Mouse (Mus musculus): ENCODE data around the gene Atg4d. TPM values are rescaled to one million over a fixed set of nuclear protein-coding genes. Genes with fewer than 3 reads are reported as not detected.

Atg4d gene
- polyA plus RNA-seq, 1 experiment from 2014 or later = 51.8 TPM

GRCm38 (mm10) chr9:21225415-21225758 lies 39.7 kb upstream of the Atg4d start:
- peaks cover 6% of the 10 kb centered on the region; the same call in 1 of the 2 replicates for H3K36me3 ChIP-seq (ENCODE audit: control insufficient read depth, insufficient read depth)
- 0 out of 2 replicates have a peak, but pooled peaks cover 3% of the 10 kb centered on the region for H3K9me3 ChIP-seq (ENCODE audit: control insufficient read depth, low read length)
- H3K4me1 ChIP-seq (replicated peaks; ENCODE audit: control insufficient read depth, insufficient read depth, low read length) = peaks cover 22% of the 10 kb centered on the region
- no peak overlapping the region for H3K9ac ChIP-seq (replicated peaks; ENCODE audit: low read depth, low read length)
- no peak for ATAC-seq
- H3K4me2 ChIP-seq (ENCODE audit: low read length) = peak overlapping the region; percentile 20
- no peaks in the 10 kb centered on the region for H3K27me3 ChIP-seq (replicated peaks; ENCODE audit: control insufficient read depth, insufficient read depth, low read length)
- WGBS = 21% methylated on average over 7 of the region's 7 CpGs
- no peak overlapping the region for H3K4me3 ChIP-seq (replicated peaks; ENCODE audit: low read length)
- no peak overlapping the region for H3K27ac ChIP-seq (ENCODE audit: low read length)

GRCm38 (mm10) chr9:21227342-21227741 lies 37.8 kb upstream of the Atg4d start:
- H3K9ac ChIP-seq (replicated peaks; ENCODE audit: low read depth, low read length) = peak overlapping the region; percentile 72
- peak overlapping the region; percentile 56 for H3K4me2 ChIP-seq (ENCODE audit: low read length)
- WGBS = 12% methylated on average over 16 of the region's 16 CpGs
- peak overlapping the region; percentile 38 for H3K4me3 ChIP-seq (replicated peaks; ENCODE audit: low read length)
- 0 out of 2 replicates have a peak, but pooled peaks cover 3% of the 10 kb centered on the region for H3K9me3 ChIP-seq (ENCODE audit: control insufficient read depth, low read length)
- H3K4me1 ChIP-seq (replicated peaks; ENCODE audit: control insufficient read depth, insufficient read depth, low read length) = peaks cover 15% of the 10 kb centered on the region
- peak; percentile 85 for ATAC-seq
- no peaks in the 10 kb centered on the region for H3K27me3 ChIP-seq (replicated peaks; ENCODE audit: control insufficient read depth, insufficient read depth, low read length)
- H3K27ac ChIP-seq (ENCODE audit: low read length) = no peak overlapping the region
- H3K36me3 ChIP-seq (ENCODE audit: control insufficient read depth, insufficient read depth) = peaks cover 8% of the 10 kb centered on the region

DNA sequence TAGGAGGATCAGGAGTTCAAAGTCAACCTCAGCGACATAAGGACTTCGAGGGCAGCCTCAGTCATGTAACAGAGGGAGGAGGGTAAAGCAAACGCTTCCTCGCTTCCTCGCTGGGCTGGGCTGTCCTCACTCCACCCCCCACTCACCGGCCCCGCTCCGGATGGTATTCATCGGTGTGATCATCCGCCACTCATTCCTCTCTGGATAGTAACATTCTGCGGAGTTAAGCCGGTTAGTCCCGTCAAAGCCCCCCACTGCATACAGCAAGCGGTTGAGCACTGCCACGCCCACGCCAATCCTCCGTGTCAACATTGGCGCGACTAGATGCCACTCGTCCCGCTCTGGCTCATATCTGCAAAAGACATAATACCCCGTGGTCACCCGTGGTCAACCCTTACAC lies 33.5 kb upstream of the Atg4d start:
- Histone ChIP-seq H3K9me3 (ENCODE audit: control insufficient read depth, low read length) (no peaks in the 10 kb centered on the region), H3K4me2 (ENCODE audit: low read length) (no peak overlapping the region), H3K36me3 (ENCODE audit: control insufficient read depth, insufficient read depth) (peaks cover 13% of the 10 kb centered on the region), H3K27ac (ENCODE audit: low read length) (no peak overlapping the region), H3K9ac (replicated peaks; ENCODE audit: low read depth, low read length) (no peak overlapping the region), H3K4me3 (replicated peaks; ENCODE audit: low read length) (no peak overlapping the region), H3K4me1 (replicated peaks; ENCODE audit: control insufficient read depth, insufficient read depth, low read length) (peaks cover 13% of the 10 kb centered on the region), H3K27me3 (replicated peaks; ENCODE audit: control insufficient read depth, insufficient read depth, low read length) (no peaks in the 10 kb centered on the region)
- ATAC-seq = no peak
- WGBS = 59% methylated on average over 23 of the region's 23 CpGs

GRCm38 (mm10) chr9:21232867-21233266 lies 32.2 kb upstream of the Atg4d start:
- WGBS = 91% methylated on average over 5 of the region's 5 CpGs
- ATAC-seq = no peak
- H3K4me3 ChIP-seq (replicated peaks; ENCODE audit: low read length) = no peak overlapping the region
- H3K27ac ChIP-seq (ENCODE audit: low read length) = no peak overlapping the region
- no peak overlapping the region for H3K9ac ChIP-seq (replicated peaks; ENCODE audit: low read depth, low read length)
- H3K4me2 ChIP-seq (ENCODE audit: low read length) = no peak overlapping the region
- H3K4me1 ChIP-seq (replicated peaks; ENCODE audit: control insufficient read depth, insufficient read depth, low read length) = peaks cover 19% of the 10 kb centered on the region
- H3K27me3 ChIP-seq (replicated peaks; ENCODE audit: control insufficient read depth, insufficient read depth, low read length) = no peaks in the 10 kb centered on the region
- H3K36me3 ChIP-seq (ENCODE audit: control insufficient read depth, insufficient read depth) = peaks cover 13% of the 10 kb centered on the region
- H3K9me3 ChIP-seq (ENCODE audit: control insufficient read depth, low read length) = no peaks in the 10 kb centered on the region

GRCm38 (mm10) chr9:21233366-21233765 lies 31.7 kb upstream of the Atg4d start:
- Histone ChIP-seq H3K27ac (ENCODE audit: low read length) (no peak overlapping the region), H3K4me3 (replicated peaks; ENCODE audit: low read length) (no peak overlapping the region), H3K4me1 (replicated peaks; ENCODE audit: control insufficient read depth, insufficient read depth, low read length) (peaks cover 20% of the 10 kb centered on the region), H3K9ac (replicated peaks; ENCODE audit: low read depth, low read length) (no peak overlapping the region), H3K9me3 (ENCODE audit: control insufficient read depth, low read length) (no peaks in the 10 kb centered on the region), H3K36me3 (ENCODE audit: control insufficient read depth, insufficient read depth) (peaks cover 13% of the 10 kb centered on the region), H3K4me2 (ENCODE audit: low read length) (no peak overlapping the region), H3K27me3 (replicated peaks; ENCODE audit: control insufficient read depth, insufficient read depth, low read length) (no peaks in the 10 kb centered on the region)
- ATAC-seq = no peak
- WGBS = 89% methylated on average over 29 of the region's 29 CpGs

GRCm38 (mm10) chr9:21233805-21234204 lies 31.3 kb upstream of the Atg4d start:
- no peak overlapping the region for H3K27ac ChIP-seq (ENCODE audit: low read length)
- H3K4me1 ChIP-seq (replicated peaks; ENCODE audit: control insufficient read depth, insufficient read depth, low read length) = peaks cover 20% of the 10 kb centered on the region
- no peak overlapping the region for H3K4me2 ChIP-seq (ENCODE audit: low read length)
- 87% methylated on average over 28 of the region's 28 CpGs for WGBS
- no peak overlapping the region for H3K9ac ChIP-seq (replicated peaks; ENCODE audit: low read depth, low read length)
- H3K9me3 ChIP-seq (ENCODE audit: control insufficient read depth, low read length) = no peaks in the 10 kb centered on the region
- no peak overlapping the region for H3K4me3 ChIP-seq (replicated peaks; ENCODE audit: low read length)
- H3K27me3 ChIP-seq (replicated peaks; ENCODE audit: control insufficient read depth, insufficient read depth, low read length) = no peaks in the 10 kb centered on the region
- no peak for ATAC-seq
- H3K36me3 ChIP-seq (ENCODE audit: control insufficient read depth, insufficient read depth) = peaks cover 13% of the 10 kb centered on the region

GRCm38 (mm10) chr9:21235341-21235740 lies 29.8 kb upstream of the Atg4d start:
- H3K36me3 ChIP-seq (ENCODE audit: control insufficient read depth, insufficient read depth) = peaks cover 7% of the 10 kb centered on the region
- no peaks in the 10 kb centered on the region for H3K9me3 ChIP-seq (ENCODE audit: control insufficient read depth, low read length)
- H3K27ac ChIP-seq (ENCODE audit: low read length) = no peak overlapping the region
- WGBS = 85% methylated on average over 4 of the region's 4 CpGs
- peaks cover 20% of the 10 kb centered on the region for H3K4me1 ChIP-seq (replicated peaks; ENCODE audit: control insufficient read depth, insufficient read depth, low read length)
- no peaks in the 10 kb centered on the region for H3K27me3 ChIP-seq (replicated peaks; ENCODE audit: control insufficient read depth, insufficient read depth, low read length)
- no peak overlapping the region for H3K4me3 ChIP-seq (replicated peaks; ENCODE audit: low read length)
- no peak for ATAC-seq
- no peak overlapping the region for H3K9ac ChIP-seq (replicated peaks; ENCODE audit: low read depth, low read length)
- no peak overlapping the region for H3K4me2 ChIP-seq (ENCODE audit: low read length)

DNA sequence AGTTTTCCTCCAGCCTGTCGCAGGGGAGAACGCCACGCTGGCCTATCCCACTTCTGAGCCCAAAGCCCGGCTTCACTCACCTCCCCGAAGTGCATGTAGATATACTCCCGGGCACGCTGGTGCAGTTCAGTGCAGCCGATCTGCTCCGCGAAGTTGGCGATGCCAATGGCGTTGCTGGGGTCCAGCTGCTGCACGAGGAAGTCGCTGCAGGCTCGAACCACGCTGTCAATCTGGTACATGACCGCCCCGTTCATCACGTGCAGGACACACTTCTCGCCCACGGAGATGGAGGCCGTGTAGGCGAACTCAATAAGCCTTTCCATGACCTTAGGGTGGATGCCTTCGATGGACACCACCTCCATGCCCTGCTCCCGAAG lies 28.1 kb upstream of the Atg4d start:
- 78% methylated on average over 25 of the region's 25 CpGs for WGBS
- peaks cover 20% of the 10 kb centered on the region for H3K4me1 ChIP-seq (replicated peaks; ENCODE audit: control insufficient read depth, insufficient read depth, low read length)
- H3K9me3 ChIP-seq (ENCODE audit: control insufficient read depth, low read length) = no peaks in the 10 kb centered on the region
- ATAC-seq = no peak
- no peaks in the 10 kb centered on the region; the same call in 1 of the 2 replicates for H3K27me3 ChIP-seq (replicated peaks; ENCODE audit: control insufficient read depth, insufficient read depth, low read length)
- H3K9ac ChIP-seq (replicated peaks; ENCODE audit: low read depth, low read length) = peak overlapping the region; percentile 99
- H3K4me2 ChIP-seq (ENCODE audit: low read length) = peak overlapping the region; percentile 87
- H3K36me3 ChIP-seq (ENCODE audit: control insufficient read depth, insufficient read depth) = peaks cover 5% of the 10 kb centered on the region; the same call in 1 of the 2 replicates
- peak overlapping the region; percentile 89 for H3K4me3 ChIP-seq (replicated peaks; ENCODE audit: low read length)
- H3K27ac ChIP-seq (ENCODE audit: low read length) = no peak overlapping the region; the same call in 1 of the 2 replicates

- peak overlapping the region; percentile 80 for H3K27ac ChIP-seq (ENCODE audit: low read length)
- peaks cover 5% of the 10 kb centered on the region; the same call in 1 of the 2 replicates for H3K36me3 ChIP-seq (ENCODE audit: control insufficient read depth, insufficient read depth)
- peaks cover 20% of the 10 kb centered on the region for H3K4me1 ChIP-seq (replicated peaks; ENCODE audit: control insufficient read depth, insufficient read depth, low read length)
- peak overlapping the region; percentile 89 for H3K4me3 ChIP-seq (replicated peaks; ENCODE audit: low read length)
- ATAC-seq = peak; percentile 35
- peak overlapping the region; percentile 87 for H3K4me2 ChIP-seq (ENCODE audit: low read length)
- no peaks in the 10 kb centered on the region; the same call in 1 of the 2 replicates for H3K27me3 ChIP-seq (replicated peaks; ENCODE audit: control insufficient read depth, insufficient read depth, low read length)
- no peaks in the 10 kb centered on the region for H3K9me3 ChIP-seq (ENCODE audit: control insufficient read depth, low read length)
- WGBS = 15% methylated on average over 19 of the region's 19 CpGs
- peak overlapping the region; percentile 99 for H3K9ac ChIP-seq (replicated peaks; ENCODE audit: low read depth, low read length)
These were observed 27.6 kb upstream of the Atg4d start for GRCm38 (mm10) chr9:21237368-21238003.

Data from forebrain, embryonic 16.5 days (tissue).